Mouse (Mus musculus): ENCODE results near the gene Rps12. TPM values are rescaled to one million over a fixed set of nuclear protein-coding genes. Genes with fewer than 3 reads are reported as not detected.

The Rps12 gene
- polyA plus RNA-seq (2021; fragmentation: Nextera tagmentation), result 850 and 1,172 TPM in 2 replicates
- long read RNA-seq, experiment 1, transcript Rps12-203 (6 exons, 584 nt), result major isoform, 43 of 56 reads
- long read RNA-seq, experiment 1, transcript Rps12-209 (3 exons, 1,795 nt), result minor isoform, 5 of 56 reads
- long read RNA-seq, experiment 1, partial matches to known transcripts, result 3 of 56 reads
- long read RNA-seq, experiment 1, other reads (novel, unspliced or antisense), result 1 of 56 reads
- long read RNA-seq, experiment 2, transcript Rps12-208 (5 exons, 494 nt), result minor isoform, 7 of 390 reads
- long read RNA-seq, experiment 2, transcript Rps12-203 (6 exons, 584 nt), result major isoform, 352 of 390 reads
- long read RNA-seq, experiment 2, partial matches to known transcripts, result 0 of 390 reads
- long read RNA-seq, experiment 2, other reads (novel, unspliced or antisense), result 27 of 390 reads

DNA sequence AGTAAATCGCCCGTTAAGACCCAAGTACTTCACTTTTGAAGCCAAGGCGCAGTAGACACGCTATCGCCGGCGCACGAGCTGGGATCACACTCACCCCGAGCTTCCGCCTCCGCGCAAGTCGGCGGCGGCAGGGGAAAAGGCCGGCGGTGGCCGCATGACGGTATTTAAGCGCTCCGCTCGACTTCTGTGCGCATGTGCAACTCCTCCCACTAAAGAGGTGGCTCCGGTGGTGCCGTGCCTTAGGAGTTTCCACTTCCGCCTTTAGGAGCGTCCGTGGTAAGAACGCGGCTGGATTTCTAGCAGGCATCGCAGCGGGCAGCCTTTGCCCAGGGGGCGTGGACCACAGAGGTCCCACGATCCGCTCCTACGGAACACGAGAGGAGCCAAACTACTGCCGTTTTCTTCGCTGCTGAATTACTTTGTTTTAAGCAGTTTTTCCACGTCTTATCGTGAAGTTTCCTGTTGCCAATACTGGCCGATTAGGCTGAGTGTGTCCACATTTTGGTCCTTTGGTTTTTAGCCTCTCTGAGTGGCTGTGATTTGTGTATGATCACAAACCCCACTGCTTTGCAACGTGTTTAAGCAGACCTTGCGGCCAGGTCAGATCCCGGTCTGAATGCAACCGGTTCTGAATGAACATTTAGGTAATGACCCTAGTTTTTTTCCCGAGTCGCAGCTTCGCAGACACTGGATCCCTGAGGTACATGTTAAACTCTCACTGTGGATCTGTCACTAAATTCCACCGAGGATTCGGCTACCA lies at the start of gene Rps12:
TSS of gene Rps12 (minus strand) at position 214 of the 760 bp plus-strand sequence.

DNA sequence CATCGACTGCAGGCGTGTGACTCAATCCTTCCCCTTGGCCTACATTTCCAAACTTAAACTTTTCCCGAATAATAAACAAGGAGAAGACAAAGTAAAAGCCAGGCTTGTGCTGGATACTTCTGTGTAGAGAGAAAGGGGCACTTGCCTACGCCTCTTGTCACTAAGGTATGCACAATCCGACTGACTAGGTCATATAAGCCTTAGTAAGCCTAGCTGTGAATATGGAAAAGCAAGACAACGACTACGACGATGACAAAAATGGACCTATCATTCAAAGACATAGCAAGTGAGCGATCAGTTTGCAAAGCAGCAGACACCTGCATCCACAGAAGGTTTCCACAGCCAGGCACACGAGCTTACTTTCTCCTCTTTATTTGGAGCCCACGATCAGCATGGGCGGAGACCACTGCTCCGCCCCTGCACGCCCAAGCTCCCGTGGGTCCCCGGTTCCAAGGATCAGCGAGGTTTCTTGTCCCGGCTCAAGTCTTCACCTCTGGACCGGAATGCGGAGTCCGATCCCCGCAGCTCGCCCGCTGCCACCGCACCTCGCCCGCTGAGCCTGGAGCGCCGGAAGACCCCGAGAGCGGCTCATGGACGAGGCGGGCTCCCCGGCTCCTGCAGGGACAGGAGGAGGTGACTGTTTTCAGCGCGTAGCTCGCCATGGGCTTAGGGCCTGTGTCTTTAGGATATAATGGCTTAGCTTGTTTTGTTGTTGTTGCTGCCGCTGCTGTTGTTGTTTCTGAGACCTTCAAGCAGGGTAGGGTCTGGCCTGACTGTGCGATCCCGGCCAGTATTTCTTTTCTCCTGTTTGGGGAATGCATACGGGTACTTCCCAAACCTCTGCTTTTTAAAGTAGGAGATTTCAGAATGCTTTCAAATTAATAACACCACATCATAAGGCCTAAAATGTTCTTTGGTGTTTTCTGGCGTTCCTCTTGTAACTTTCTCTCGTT lies 9.8 kb upstream of the Rps12 start, which contains the start of gene Slc18b1:
TSS of gene Slc18b1 (plus strand) at position 436 of the 953 bp plus-strand sequence.

Other genes starting within 250 kb of the Rps12 start
- gene Slc18b1, start 9.7 kb upstream of the Rps12 start, polyA plus RNA-seq (2021; fragmentation: Nextera tagmentation), result 11.2 and 14.0 TPM in 2 replicates
- not detected in 2 replicates for gene Vnn3, start 64.2 kb upstream of the Rps12 start, polyA plus RNA-seq (2021; fragmentation: Nextera tagmentation)
- gene Vnn1, start 107.4 kb upstream of the Rps12 start, polyA plus RNA-seq (2021; fragmentation: Nextera tagmentation), result 0.30 and 0.70 TPM in 2 replicates
- gene Taar1, start 133.1 kb upstream of the Rps12 start, polyA plus RNA-seq (2021; fragmentation: Nextera tagmentation), result not detected in 2 replicates
- not detected in 2 replicates for gene Taar2, start 151.3 kb upstream of the Rps12 start, polyA plus RNA-seq (2021; fragmentation: Nextera tagmentation)
- gene Taar3, start 162.3 kb upstream of the Rps12 start, polyA plus RNA-seq (2021; fragmentation: Nextera tagmentation), result not detected in 2 replicates
- gene Taar4, start 173.2 kb upstream of the Rps12 start, polyA plus RNA-seq (2021; fragmentation: Nextera tagmentation), result not detected in 2 replicates
- gene Taar5, start 183.4 kb upstream of the Rps12 start, polyA plus RNA-seq (2021; fragmentation: Nextera tagmentation), result not detected in 2 replicates
- gene Taar6, start 198.4 kb upstream of the Rps12 start, polyA plus RNA-seq (2021; fragmentation: Nextera tagmentation), result not detected in 2 replicates
- not detected in 2 replicates for gene Taar7a, start 206.2 kb upstream of the Rps12 start, polyA plus RNA-seq (2021; fragmentation: Nextera tagmentation)
- not detected in 2 replicates for gene Taar7b, start 212.7 kb upstream of the Rps12 start, polyA plus RNA-seq (2021; fragmentation: Nextera tagmentation)
- gene Taar7d, start 239.9 kb upstream of the Rps12 start, polyA plus RNA-seq (2021; fragmentation: Nextera tagmentation), result not detected in 2 replicates